Mouse (Mus musculus): ENCODE results near the gene Olfr52. TPM values are rescaled to one million over a fixed set of nuclear protein-coding genes. Genes with fewer than 3 reads are reported as not detected.
"Not testable (repeated sequence)": the region's sequence is repeated elsewhere in the genome, so short reads cannot be mapped to it uniquely, and the experiment has no call there.

Gene Olfr52
- polyA plus RNA-seq (2015; fragmentation: Nextera tagmentation; extraction: Ambion mirVana): not detected in 2 replicates

GRCm38 (mm10) chr2:86185583-86185982 is at the start of gene Olfr52:
Gene Olfr52, minus strand, starts transcription at chr2:86185683.
- no peak within 1 kb of the TSS for H3K4me2 ChIP-seq (ENCODE audit: low read depth, low read length)
- no peaks in the 10 kb centered on the region for H3K9me3 ChIP-seq (replicated peaks; ENCODE audit: control insufficient read depth, low read length)
- H3K4me1 ChIP-seq (ENCODE audit: control insufficient read depth, insufficient read depth, low read length): no peaks in the 10 kb centered on the region
- no peak for ATAC-seq (ENCODE audit: insufficient read depth, low FRiP score)
- no peaks in the 10 kb centered on the region for H3K27me3 ChIP-seq (ENCODE audit: control insufficient read depth, insufficient read depth, low read length)
- no peak within 1 kb of the TSS for H3K27ac ChIP-seq (ENCODE audit: low read length)
- no peak within 1 kb of the TSS for H3K4me3 ChIP-seq (replicated peaks; ENCODE audit: low read length)
- H3K9ac ChIP-seq (ENCODE audit: low read length): no peak within 1 kb of the TSS
- H3K36me3 ChIP-seq (ENCODE audit: control insufficient read depth, insufficient read depth, low read length): no peaks in the 10 kb centered on the region

- Histone ChIP-seq H3K4me3 (replicated peaks; ENCODE audit: low read length) (no peak within 1 kb of the TSS), H3K27me3 (ENCODE audit: control insufficient read depth, insufficient read depth, low read length) (no peaks in the 10 kb centered on the region), H3K4me2 (ENCODE audit: low read depth, low read length) (no peak within 1 kb of the TSS), H3K27ac (ENCODE audit: low read length) (no peak within 1 kb of the TSS), H3K4me1 (ENCODE audit: control insufficient read depth, insufficient read depth, low read length) (no peaks in the 10 kb centered on the region), H3K36me3 (ENCODE audit: control insufficient read depth, insufficient read depth, low read length) (no peaks in the 10 kb centered on the region), H3K9ac (ENCODE audit: low read length) (no peak within 1 kb of the TSS), H3K9me3 (replicated peaks; ENCODE audit: control insufficient read depth, low read length) (no peaks in the 10 kb centered on the region)
- 89% methylated on average over 1 of the region's 1 CpGs for WGBS
- ATAC-seq (ENCODE audit: insufficient read depth, low FRiP score): no peak
These were observed 45.8 kb upstream of the Olfr52 start, which contains the start of gene Olfr1047 for GRCm38 (mm10) chr2:86231301-86231700. Gene Olfr1047, minus strand, starts transcription at chr2:86231401.

GRCm38 (mm10) chr2:86219214-86219613 is 33.7 kb upstream of the Olfr52 start, which contains the start of gene Olfr1046:
Gene Olfr1046, minus strand, starts transcription at chr2:86219314.
- Histone ChIP-seq H3K9me3 (replicated peaks; ENCODE audit: control insufficient read depth, low read length) (no peaks in the 10 kb centered on the region), H3K4me1 (ENCODE audit: control insufficient read depth, insufficient read depth, low read length) (no peaks in the 10 kb centered on the region), H3K36me3 (ENCODE audit: control insufficient read depth, insufficient read depth, low read length) (no peaks in the 10 kb centered on the region), H3K9ac (ENCODE audit: low read length) (no peak within 1 kb of the TSS), H3K27me3 (ENCODE audit: control insufficient read depth, insufficient read depth, low read length) (no peaks in the 10 kb centered on the region), H3K4me2 (ENCODE audit: low read depth, low read length) (no peak within 1 kb of the TSS), H3K27ac (ENCODE audit: low read length) (no peak within 1 kb of the TSS), H3K4me3 (replicated peaks; ENCODE audit: low read length) (no peak within 1 kb of the TSS)
- WGBS: 70% methylated on average over 2 of the region's 2 CpGs
- ATAC-seq (ENCODE audit: insufficient read depth, low FRiP score): no peak

- Histone ChIP-seq H3K27ac (ENCODE audit: low read length) (no peak within 1 kb of the TSS), H3K36me3 (ENCODE audit: control insufficient read depth, insufficient read depth, low read length) (no peaks in the 10 kb centered on the region), H3K4me1 (ENCODE audit: control insufficient read depth, insufficient read depth, low read length) (no peaks in the 10 kb centered on the region), H3K27me3 (ENCODE audit: control insufficient read depth, insufficient read depth, low read length) (no peaks in the 10 kb centered on the region), H3K4me2 (ENCODE audit: low read depth, low read length) (no peak within 1 kb of the TSS), H3K9ac (ENCODE audit: low read length) (no peak within 1 kb of the TSS), H3K4me3 (replicated peaks; ENCODE audit: low read length) (no peak within 1 kb of the TSS), H3K9me3 (replicated peaks; ENCODE audit: control insufficient read depth, low read length) (no peaks in the 10 kb centered on the region)
- no peak for ATAC-seq (ENCODE audit: insufficient read depth, low FRiP score)
These were observed 17.4 kb upstream of the Olfr52 start, which contains the start of gene Olfr1045 for GRCm38 (mm10) chr2:86202909-86203308. Gene Olfr1045, minus strand, starts transcription at chr2:86203009.

GRCm38 (mm10) chr2:86195863-86196262 is 10.4 kb upstream of the Olfr52 start:
- Histone ChIP-seq H3K27me3 (ENCODE audit: control insufficient read depth, insufficient read depth, low read length) (no peaks in the 10 kb centered on the region), H3K4me2 (ENCODE audit: low read depth, low read length) (no peak overlapping the region), H3K36me3 (ENCODE audit: control insufficient read depth, insufficient read depth, low read length) (no peaks in the 10 kb centered on the region), H3K4me1 (ENCODE audit: control insufficient read depth, insufficient read depth, low read length) (no peaks in the 10 kb centered on the region), H3K4me3 (replicated peaks; ENCODE audit: low read length) (no peak overlapping the region), H3K9me3 (replicated peaks; ENCODE audit: control insufficient read depth, low read length) (no peaks in the 10 kb centered on the region), H3K9ac (ENCODE audit: low read length) (no peak overlapping the region), H3K27ac (ENCODE audit: low read length) (no peak overlapping the region)
- ATAC-seq (ENCODE audit: insufficient read depth, low FRiP score): no peak
- 31% methylated on average over 1 of the region's 1 CpGs for WGBS

GRCm38 (mm10) chr2:86179950-86180349 is 5.5 kb downstream of the Olfr52 start:
- Histone ChIP-seq H3K27me3 (ENCODE audit: control insufficient read depth, insufficient read depth, low read length) (no peaks in the 10 kb centered on the region), H3K4me1 (ENCODE audit: control insufficient read depth, insufficient read depth, low read length) (no peaks in the 10 kb centered on the region), H3K36me3 (ENCODE audit: control insufficient read depth, insufficient read depth, low read length) (no peaks in the 10 kb centered on the region), H3K4me3 (replicated peaks; ENCODE audit: low read length) (no peak overlapping the region), H3K27ac (ENCODE audit: low read length) (no peak overlapping the region), H3K9me3 (replicated peaks; ENCODE audit: control insufficient read depth, low read length) (no peaks in the 10 kb centered on the region), H3K4me2 (ENCODE audit: low read depth, low read length) (no peak overlapping the region), H3K9ac (ENCODE audit: low read length) (no peak overlapping the region)
- WGBS: 75% methylated on average over 3 of the region's 3 CpGs
- no peak for ATAC-seq (ENCODE audit: insufficient read depth, low FRiP score)

- H3K27ac ChIP-seq (ENCODE audit: low read length): no peak within 1 kb of the TSS
- no peaks in the 10 kb centered on the region for H3K4me1 ChIP-seq (ENCODE audit: control insufficient read depth, insufficient read depth, low read length)
- no peaks in the 10 kb centered on the region for H3K36me3 ChIP-seq (ENCODE audit: control insufficient read depth, insufficient read depth, low read length)
- no peaks in the 10 kb centered on the region for H3K9me3 ChIP-seq (replicated peaks; ENCODE audit: control insufficient read depth, low read length)
- no peak within 1 kb of the TSS for H3K4me2 ChIP-seq (ENCODE audit: low read depth, low read length)
- H3K4me3 ChIP-seq (replicated peaks; ENCODE audit: low read length): no peak within 1 kb of the TSS
- ATAC-seq (ENCODE audit: insufficient read depth, low FRiP score): no peak
- H3K9ac ChIP-seq (ENCODE audit: low read length): no peak within 1 kb of the TSS
- no peaks in the 10 kb centered on the region for H3K27me3 ChIP-seq (ENCODE audit: control insufficient read depth, insufficient read depth, low read length)
These were observed 7.8 kb downstream of the Olfr52 start, which contains the start of gene Olfr1044 for GRCm38 (mm10) chr2:86177720-86178119. Gene Olfr1044, minus strand, starts transcription at chr2:86177820.

- not testable (repeated sequence) for H3K4me1 ChIP-seq (ENCODE audit: control insufficient read depth, insufficient read depth, low read length); H3K27ac ChIP-seq (ENCODE audit: low read length); H3K4me2 ChIP-seq (ENCODE audit: low read depth, low read length); H3K36me3 ChIP-seq (ENCODE audit: control insufficient read depth, insufficient read depth, low read length); ATAC-seq (ENCODE audit: insufficient read depth, low FRiP score); H3K9ac ChIP-seq (ENCODE audit: low read length); H3K27me3 ChIP-seq (ENCODE audit: control insufficient read depth, insufficient read depth, low read length); H3K4me3 ChIP-seq (replicated peaks; ENCODE audit: low read length); H3K9me3 ChIP-seq (replicated peaks; ENCODE audit: control insufficient read depth, low read length)
- 79% methylated on average over 7 of the region's 7 CpGs for WGBS
These were observed 10.1 kb downstream of the Olfr52 start for GRCm38 (mm10) chr2:86175422-86175821.

GRCm38 (mm10) chr2:86167422-86167821 is 18.1 kb downstream of the Olfr52 start, which contains the start of gene Olfr1043:
Gene Olfr1043, minus strand, starts transcription at chr2:86167522.
- Histone ChIP-seq H3K4me3 (replicated peaks; ENCODE audit: low read length) (no peak within 1 kb of the TSS), H3K4me1 (ENCODE audit: control insufficient read depth, insufficient read depth, low read length) (no peaks in the 10 kb centered on the region), H3K27ac (ENCODE audit: low read length) (no peak within 1 kb of the TSS), H3K27me3 (ENCODE audit: control insufficient read depth, insufficient read depth, low read length) (no peaks in the 10 kb centered on the region), H3K9me3 (replicated peaks; ENCODE audit: control insufficient read depth, low read length) (no peaks in the 10 kb centered on the region), H3K36me3 (ENCODE audit: control insufficient read depth, insufficient read depth, low read length) (no peaks in the 10 kb centered on the region), H3K9ac (ENCODE audit: low read length) (no peak within 1 kb of the TSS), H3K4me2 (ENCODE audit: low read depth, low read length) (no peak within 1 kb of the TSS)
- WGBS: 88% methylated on average over 2 of the region's 2 CpGs
- no peak for ATAC-seq (ENCODE audit: insufficient read depth, low FRiP score)

GRCm38 (mm10) chr2:86161738-86162137 is 23.7 kb downstream of the Olfr52 start, which contains the start of gene Olfr1042:
Gene Olfr1042, minus strand, starts transcription at chr2:86161838.
- no peak within 1 kb of the TSS for H3K9ac ChIP-seq (ENCODE audit: low read length)
- no peak within 1 kb of the TSS for H3K27ac ChIP-seq (ENCODE audit: low read length)
- ATAC-seq (ENCODE audit: insufficient read depth, low FRiP score): no peak
- no peak within 1 kb of the TSS for H3K4me3 ChIP-seq (replicated peaks; ENCODE audit: low read length)
- H3K27me3 ChIP-seq (ENCODE audit: control insufficient read depth, insufficient read depth, low read length): no peaks in the 10 kb centered on the region
- no peaks in the 10 kb centered on the region for H3K9me3 ChIP-seq (replicated peaks; ENCODE audit: control insufficient read depth, low read length)
- WGBS: 79% methylated on average over 2 of the region's 2 CpGs
- no peak within 1 kb of the TSS for H3K4me2 ChIP-seq (ENCODE audit: low read depth, low read length)
- H3K4me1 ChIP-seq (ENCODE audit: control insufficient read depth, insufficient read depth, low read length): no peaks in the 10 kb centered on the region
- H3K36me3 ChIP-seq (ENCODE audit: control insufficient read depth, insufficient read depth, low read length): no peaks in the 10 kb centered on the region

Data from stomach, embryonic 16.5 days (tissue).